9 mouse cellular contexts compared by ENCODE assay signal in the genomic region with DNA sequence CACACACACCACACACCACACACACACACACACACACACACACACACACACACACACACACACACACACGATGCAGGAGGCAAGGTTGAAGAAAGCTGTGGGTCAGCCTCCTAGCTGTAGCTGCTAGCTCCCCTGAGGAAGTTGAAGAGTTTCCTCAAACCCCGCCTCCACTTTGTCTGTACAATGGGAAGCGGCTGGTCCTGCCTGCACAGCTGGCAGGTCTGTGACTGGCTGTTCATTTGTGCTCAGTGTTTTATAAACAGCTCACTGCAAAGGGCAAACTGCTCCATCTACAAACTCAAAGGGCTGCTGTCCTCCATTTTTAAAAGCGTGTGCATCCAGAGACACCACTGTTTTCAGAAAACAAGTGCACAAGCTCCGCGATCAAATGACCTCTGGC.
DNase-seq lines count a peak whose midpoint lies in the region; ATAC-seq and TF ChIP-seq lines count a peak whose summit lies in the region.
"Had no signal": no experiment of that assay in that cellular context is flagged by ENCODE, and none has a peak within 500 bp of the region (broad histone marks: within the 10 kb centered on the region; RNA-seq: fewer than 3 reads in every experiment).

No protein-coding gene starts in this region.

- ATAC-seq in liver, embryonic 12.5 days, result no peak
- ATAC-seq in common myeloid progenitor, adult 5-6 weeks (replicated peaks; ENCODE audit: low read depth, poor library complexity, severe bottlenecking), result peak; percentile 80
- ATAC-seq in limb, embryonic 14.5 days (ENCODE audit: low FRiP score, low read depth), result no peak

- H3K4me1 ChIP-seq in liver, adult 2 months (ENCODE audit: control insufficient read depth, insufficient read depth, low read length), result no peaks in the 10 kb centered on the region
- peaks cover 10% of the 10 kb centered on the region for H3K4me1 ChIP-seq in liver, embryonic 12.5 days
- H3K4me1 ChIP-seq in limb, embryonic 14.5 days (ENCODE audit: control insufficient read depth, insufficient read depth, low read length), result no peaks in the 10 kb centered on the region

- H3K27ac ChIP-seq in liver, adult 2 months (replicated peaks; ENCODE audit: insufficient read depth, low read depth, low read length), result no peak overlapping the region
- H3K27ac ChIP-seq in liver, embryonic 12.5 days, result no peak overlapping the region
- no peak overlapping the region for H3K27ac ChIP-seq in limb, embryonic 14.5 days (replicated peaks; ENCODE audit: low read depth, low read length)
- H3K27ac ChIP-seq: hindbrain, embryonic 15.5 days had no signal

- TF ChIP-seq POLR2A in liver, adult 2 months (IDR thresholded peaks at IDR 0.05; ENCODE audit: extremely low read depth, insufficient read depth, low read length), result no peak
- TF ChIP-seq POLR2A in limb, embryonic 14.5 days (IDR thresholded peaks at IDR 0.05; ENCODE audit: borderline replicate concordance, extremely low read depth, insufficient read depth, insufficient read length), result no peak

- no peak overlapping the region for H3K4me3 ChIP-seq in liver, adult 2 months (ENCODE audit: insufficient read depth, low read depth, low read length)
- H3K4me3 ChIP-seq in liver, embryonic 12.5 days, result no peak overlapping the region
- no peak overlapping the region for H3K4me3 ChIP-seq in limb, embryonic 14.5 days (replicated peaks; ENCODE audit: low read length)
- H3K4me3 ChIP-seq: hindbrain, embryonic 15.5 days had no signal

- H3K79me2 ChIP-seq in liver, adult 2 months (ENCODE audit: control insufficient read depth, insufficient read depth, low read length), result no peaks in the 10 kb centered on the region

- DNase-seq in liver, adult 2 months (ENCODE audit: extremely low read depth, low read depth, low spot score), result peak; percentile 48
- peak; percentile 14 for DNase-seq in limb, embryonic 14.5 days (ENCODE audit: low spot score)
- DNase-seq in thymus, postnatal 0 days (ENCODE audit: low spot score), result peak; percentile 59
- no peak for DNase-seq in adrenal gland, postnatal 4 days (ENCODE audit: low spot score in 2 of 2)
- DNase-seq in cerebellum, postnatal 25 days, result no peak
- no peak for DNase-seq in right cerebral cortex, postnatal 36 days (ENCODE audit: low spot score in 2 of 2)

- 14% methylated on average over 6 of the region's 6 CpGs for WGBS in liver, adult 2 months
- 34% methylated on average over 6 of the region's 6 CpGs for WGBS in liver, embryonic 12.5 days (ENCODE audit: insufficient replicate concordance)
- WGBS in limb, embryonic 14.5 days, result 44% methylated on average over 6 of the region's 6 CpGs

- H3K4me2 ChIP-seq in liver, embryonic 12.5 days, result no peak overlapping the region
- no peak overlapping the region for H3K4me2 ChIP-seq in limb, embryonic 14.5 days (replicated peaks; ENCODE audit: low read depth, low read length, severe bottlenecking)
- H3K4me2 ChIP-seq: hindbrain, embryonic 15.5 days had no signal

- H3K27me3 ChIP-seq in liver, adult 2 months (ENCODE audit: control insufficient read depth, insufficient read depth, low read length), result no peaks in the 10 kb centered on the region
- H3K27me3 ChIP-seq in liver, embryonic 12.5 days (replicated peaks), result no peaks in the 10 kb centered on the region
- H3K27me3 ChIP-seq in limb, embryonic 14.5 days (ENCODE audit: control insufficient read depth, insufficient read depth, low read length), result no peaks in the 10 kb centered on the region
- H3K27me3 ChIP-seq: hindbrain, embryonic 15.5 days had no signal

- TF ChIP-seq CTCF in liver, adult 2 months (IDR thresholded peaks at IDR 0.05; ENCODE audit: low read depth, low read length), result no peak

- no peak overlapping the region for H3K9ac ChIP-seq in liver, adult 2 months (ENCODE audit: low read depth, low read length)
- no peak overlapping the region for H3K9ac ChIP-seq in liver, embryonic 12.5 days
- H3K9ac ChIP-seq in limb, embryonic 14.5 days (ENCODE audit: low read depth, low read length, severe bottlenecking), result no peak overlapping the region
- H3K9ac ChIP-seq: hindbrain, embryonic 15.5 days had no signal

- H3K9me3 ChIP-seq in liver, embryonic 12.5 days (replicated peaks), result no peaks in the 10 kb centered on the region
- no peaks in the 10 kb centered on the region for H3K9me3 ChIP-seq in limb, embryonic 14.5 days (ENCODE audit: control insufficient read depth, low read length)
- H3K9me3 ChIP-seq: hindbrain, embryonic 15.5 days had no signal

- peaks cover 24% of the 10 kb centered on the region for H3K36me3 ChIP-seq in liver, adult 2 months (ENCODE audit: control insufficient read depth, insufficient read depth, low read length)
- peaks cover 20% of the 10 kb centered on the region for H3K36me3 ChIP-seq in liver, embryonic 12.5 days
- H3K36me3 ChIP-seq in limb, embryonic 14.5 days (ENCODE audit: control insufficient read depth, insufficient read depth, low read length), result peaks cover 12% of the 10 kb centered on the region

Comparison
In these comparisons a context has a peak if more than half of its experiments do, and no peak if none do; other contexts are left out.
1. DNase-seq: peak in liver, adult 2 months (single experiment), limb, embryonic 14.5 days (single experiment) and thymus, postnatal 0 days (single experiment); none in adrenal gland, postnatal 4 days (0 of 2), cerebellum, postnatal 25 days (0 of 2) and right cerebral cortex, postnatal 36 days (0 of 2).